Mouse (Mus musculus) midbrain, postnatal 0 days (tissue): ENCODE data around the gene Kcnk13. TPM values are rescaled to one million over a fixed set of nuclear protein-coding genes. Genes with fewer than 3 reads are reported as not detected.
A peak's percentile ranks its signal among the peaks of the same experiment; 100 is the strongest.

Experiments used
- ATAC-seq: fragments of 200-750 bp; cut with Nextera tagmentation; 2 replicates; pipeline ENCODE4 v1.8.0; 2017; ENCODE audit warnings: moderate number of reproducible peaks, mild to moderate bottlenecking, moderate TSS enrichment, moderate library complexity; ENCODE audit not compliant: low FRiP score
- DNase-seq: peaks from one replicate; pipeline ENCODE4 v3.0.0-alpha.2; 2015; ENCODE audit warnings: low spot score
- H3K27ac ChIP-seq: fragments of 300-500 bp; sonication (generic); 2 replicates; pipeline ENCODE4 v1.5.1; 2014; ENCODE audit warnings: low read depth, mild to moderate bottlenecking, low read length, mixed read lengths
- H3K27me3 ChIP-seq: fragments of 300-500 bp; sonication (generic); 2 replicates; pipeline ENCODE4 v1.6.1; 2014; ENCODE audit warnings: low read length, control low read depth, mixed read lengths; ENCODE audit not compliant: insufficient read depth
- H3K36me3 ChIP-seq: fragments of 300-500 bp; sonication (generic); 2 replicates; pipeline ENCODE4 v1.6.1; 2014; ENCODE audit warnings: low read length, control low read depth, mixed read lengths; ENCODE audit not compliant: insufficient read depth
- H3K4me1 ChIP-seq: fragments of 300-500 bp; sonication (generic); 2 replicates; pipeline ENCODE4 v1.6.1; 2014; ENCODE audit warnings: mild to moderate bottlenecking, control low read depth, antibody characterized with exemption, low read length, mixed read lengths; ENCODE audit not compliant: insufficient read depth
- H3K4me2 ChIP-seq: fragments of 300-500 bp; sonication (generic); 2 replicates; pipeline ENCODE4 v1.6.1; 2014; ENCODE audit warnings: low read depth, mild to moderate bottlenecking, low read length, mixed read lengths; ENCODE audit not compliant: poor library complexity, severe bottlenecking
- H3K4me3 ChIP-seq: fragments of 300-500 bp; sonication (generic); 2 replicates; pipeline ENCODE4 v1.5.1; 2014; ENCODE audit warnings: low read depth, mild to moderate bottlenecking, low read length, moderate library complexity
- H3K9ac ChIP-seq: fragments of 300-500 bp; sonication (generic); replicated peaks from 2 replicates; pipeline ENCODE4 v1.6.1; 2014; ENCODE audit warnings: mild to moderate bottlenecking, low read length, moderate library complexity, mixed read lengths; ENCODE audit not compliant: poor library complexity, severe bottlenecking
- H3K9me3 ChIP-seq: fragments of 300-500 bp; sonication (generic); 2 replicates; pipeline ENCODE4 v1.6.1; 2016; ENCODE audit warnings: low read length, control low read depth
- CTCF ChIP-seq: IDR thresholded peaks from 2 replicates; pipeline ENCODE4 v1.5.1; 2016; ENCODE audit warnings: antibody characterized with exemption, mild to moderate bottlenecking
- WGBS: fragments of 180-500 bp; shearing (Covaris S2); extraction: QIAGEN DNeasy Blood & Tissue Kit; methylation state at CpG from one replicate; pipeline ENCODE4 v1.1.7; 2014; 5-methylcytosine and 5-hydroxymethylcytosine counted together
- polyA plus RNA-seq: library from polyadenylated mRNA; unstranded; fragments of >200 nt; fragmentation: Nextera tagmentation; extraction: Ambion mirVana; gene quantifications from 2 replicates; pipeline ENCODE4 v1.2.1, GENCODE M21; 2015
- total RNA-seq: library from RNA; depleted of rRNA; stranded (reverse); fragments of >200 nt; gene quantifications from 2 replicates; pipeline ENCODE4 v1.2.3, GENCODE M21; 2014; rRNA removed

Gene Kcnk13
- total RNA-seq (1.5 and 1.9 TPM in 2 replicates), polyA plus RNA-seq (1.3 and 1.4 TPM in 2 replicates)

GRCm38 (mm10) chr12:99964301-99965202 is at the start of gene Kcnk13:
Gene Kcnk13 (plus strand): TSS chr12:99964499.
- Histone ChIP-seq H3K4me3 (peak within 1 kb of the TSS; percentile 58), H3K36me3 (no peaks in the 10 kb centered on the region), H3K4me1 (peaks cover 13% of the 10 kb centered on the region; the same call in 1 of the 2 replicates), H3K9ac (peak within 1 kb of the TSS; percentile 59), H3K4me2 (peak within 1 kb of the TSS; percentile 98), H3K9me3 (no peaks in the 10 kb centered on the region), H3K27me3 (peaks cover 50% of the 10 kb centered on the region), H3K27ac (no peak within 1 kb of the TSS)
- peak; percentile 45 for ATAC-seq
- peak; percentile 84 for TF ChIP-seq CTCF
- WGBS, result under 1% methylated on average over 39 of the region's 39 CpGs
- peak; percentile 82 for DNase-seq

- WGBS, result 91% methylated on average over 15 of the region's 15 CpGs
- peaks cover 28% of the 10 kb centered on the region for H3K36me3 ChIP-seq
- no peak for TF ChIP-seq CTCF
Observed at GRCm38 (mm10) chr12:99917800-99918427, 46.4 kb upstream of the Kcnk13 start.

GRCm38 (mm10) chr12:99919636-99920035 is 44.7 kb upstream of the Kcnk13 start:
- DNase-seq, result no peak

More at GRCm38 (mm10) chr12:99917800-99918427, 46.4 kb upstream of the Kcnk13 start:
- no peaks in the 10 kb centered on the region for H3K4me1 ChIP-seq
- ATAC-seq (no peak), DNase-seq (no peak)
- no peak overlapping the region for H3K9ac ChIP-seq
- H3K27me3 ChIP-seq, result no peaks in the 10 kb centered on the region
- H3K27ac ChIP-seq, result no peak overlapping the region
- no peak overlapping the region for H3K4me2 ChIP-seq
- no peak overlapping the region for H3K4me3 ChIP-seq
- H3K9me3 ChIP-seq, result no peaks in the 10 kb centered on the region

DNA sequence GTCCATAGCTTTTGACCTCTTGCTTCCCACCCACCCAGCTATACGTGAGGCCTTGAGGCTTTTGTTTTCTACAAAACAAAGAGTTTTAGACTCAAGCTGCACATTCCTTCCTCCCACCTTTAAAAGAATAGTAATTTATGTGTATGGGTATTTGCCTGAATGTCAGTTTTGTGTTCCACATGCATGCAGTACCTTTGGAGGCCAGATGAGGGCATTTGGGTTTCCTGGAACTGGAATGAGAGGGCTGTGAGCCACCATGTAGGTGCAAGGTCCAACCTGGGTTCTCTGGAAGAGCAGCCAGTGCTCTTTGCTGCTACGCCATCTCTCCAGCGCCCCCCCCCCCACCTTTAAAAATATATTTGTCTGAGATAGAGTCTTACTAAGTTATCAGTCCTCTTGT is 43.3 kb upstream of the Kcnk13 start:
- H3K27me3 ChIP-seq, result no peaks in the 10 kb centered on the region
- ATAC-seq (no peak), DNase-seq (no peak)
- H3K4me2 ChIP-seq, result no peak overlapping the region
- TF ChIP-seq CTCF, result peak; percentile 73
- 88% methylated on average over 3 of the region's 3 CpGs for WGBS
- no peak overlapping the region for H3K4me3 ChIP-seq
- no peaks in the 10 kb centered on the region for H3K9me3 ChIP-seq
- no peaks in the 10 kb centered on the region for H3K4me1 ChIP-seq
- peaks cover 8% of the 10 kb centered on the region; the same call in 1 of the 2 replicates for H3K36me3 ChIP-seq
- H3K27ac ChIP-seq, result no peak overlapping the region
- H3K9ac ChIP-seq, result no peak overlapping the region

More at GRCm38 (mm10) chr12:99919636-99920035, 44.7 kb upstream of the Kcnk13 start:
- Histone ChIP-seq H3K9me3 (no peaks in the 10 kb centered on the region), H3K9ac (no peak overlapping the region), H3K36me3 (peaks cover 18% of the 10 kb centered on the region), H3K27ac (no peak overlapping the region), H3K4me2 (no peak overlapping the region), H3K4me3 (no peak overlapping the region), H3K4me1 (no peaks in the 10 kb centered on the region), H3K27me3 (no peaks in the 10 kb centered on the region)
- TF ChIP-seq CTCF, result no peak
- no peak for ATAC-seq
- 93% methylated on average over 3 of the region's 3 CpGs for WGBS

DNA sequence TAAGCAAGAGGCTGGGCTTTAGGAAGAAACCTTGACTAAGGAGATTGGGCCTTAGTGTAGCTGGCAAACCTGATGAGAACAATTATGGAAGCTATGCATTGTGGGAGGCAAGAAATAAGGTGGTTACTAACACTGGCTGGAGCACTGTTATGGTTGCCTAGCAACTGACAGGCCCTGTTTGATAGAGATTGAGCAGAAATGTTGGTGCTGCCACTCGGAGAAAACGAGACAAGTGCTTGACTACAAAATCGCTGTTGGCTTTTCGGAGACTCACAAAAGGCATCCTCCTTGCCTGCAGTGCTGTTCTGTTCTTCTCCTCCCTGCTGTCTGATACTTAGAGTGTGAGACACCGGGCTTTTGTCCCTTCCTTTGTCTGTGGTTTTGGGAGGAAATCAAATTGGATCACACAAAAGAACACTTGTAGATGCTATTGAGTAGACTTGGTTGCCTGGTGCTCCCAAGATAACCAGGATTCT is 41.1 kb upstream of the Kcnk13 start:
- Histone ChIP-seq H3K27ac (peak overlapping the region; percentile 76), H3K4me2 (no peak overlapping the region), H3K36me3 (peaks cover 12% of the 10 kb centered on the region), H3K9ac (no peak overlapping the region), H3K4me1 (no peaks in the 10 kb centered on the region), H3K4me3 (no peak overlapping the region), H3K9me3 (no peaks in the 10 kb centered on the region), H3K27me3 (no peaks in the 10 kb centered on the region)
- DNase-seq, result peak; percentile 79
- WGBS, result 8% methylated on average over 5 of the region's 5 CpGs
- no peak for TF ChIP-seq CTCF
- ATAC-seq, result peak; percentile 85
